Mouse (Mus musculus) large intestine, adult 2 months (tissue): Measurements from ENCODE around the gene Grpel1. TPM values are rescaled to one million over a fixed set of nuclear protein-coding genes. Genes with fewer than 3 reads are reported as not detected.
A peak's percentile ranks its signal among the peaks of the same experiment; 100 is the strongest.

Experiments used
- DNase-seq: peaks from one replicate; pipeline ENCODE4 v3.0.0-alpha.2; 2012; ENCODE audit warnings: low read depth, low spot score
- WGBS: fragments of 180-500 bp; shearing (Covaris S2); methylation state at CpG from one replicate; pipeline ENCODE4 v1.1.7; 2018; 5-methylcytosine and 5-hydroxymethylcytosine counted together
- polyA plus RNA-seq: library from polyadenylated mRNA; depleted of rRNA; stranded (reverse); fragments of >200 nt; gene quantifications from 2 replicates; pipeline ENCODE4 v1.2.3, GENCODE M21; 2012

The Grpel1 gene
- polyA plus RNA-seq, 1 experiment = 15.0 TPM

GRCm38 (mm10) chr5:36458926-36459325 lies 5.9 kb upstream of the Grpel1 start:
- DNase-seq = no peak
- 7% methylated on average over 4 of the region's 4 CpGs for WGBS

DNA sequence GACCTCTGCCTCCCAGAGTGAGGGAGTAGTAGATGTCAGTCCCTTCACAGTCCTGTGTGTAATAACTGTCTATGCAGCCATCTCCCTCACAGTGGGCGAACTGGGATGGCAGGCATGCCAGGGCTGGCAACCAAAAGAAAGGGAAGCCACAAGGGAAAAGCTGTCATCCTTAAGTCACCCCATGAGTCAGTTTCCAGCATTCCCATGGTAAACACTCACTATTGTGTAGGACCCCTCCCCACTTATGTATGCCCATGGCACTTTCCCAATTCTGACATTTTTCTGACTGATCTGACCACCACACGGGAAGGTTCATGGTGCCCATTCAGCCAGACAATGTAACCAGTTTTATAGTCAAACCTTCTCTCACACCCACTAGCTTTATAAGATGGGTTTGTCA lies 4.1 kb upstream of the Grpel1 start:
- DNase-seq = no peak
- WGBS = 81% methylated on average over 2 of the region's 2 CpGs

DNA sequence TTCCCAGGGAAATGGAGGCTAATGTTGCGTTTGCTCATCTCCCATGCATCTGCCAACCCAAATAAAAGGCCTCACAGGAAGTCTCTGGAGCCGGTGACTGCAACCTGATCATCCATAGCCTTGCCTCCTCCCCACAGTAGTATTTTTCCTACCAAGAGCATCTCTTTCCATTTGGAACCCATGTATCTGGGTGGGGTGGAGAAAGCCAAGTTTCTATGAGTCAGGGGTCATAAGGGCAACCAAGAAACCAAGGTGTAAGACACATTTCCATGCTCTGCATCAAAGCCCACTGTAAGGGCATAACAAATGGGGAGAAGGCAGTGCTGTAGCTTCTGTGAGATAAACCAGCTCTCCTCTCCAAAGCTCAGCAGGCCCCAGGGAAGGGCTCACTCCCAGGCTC lies 3.6 kb upstream of the Grpel1 start:
- 65% methylated on average over 2 of the region's 2 CpGs for WGBS
- DNase-seq = no peak

- no peak for DNase-seq
- WGBS = 21% methylated on average over 7 of the region's 7 CpGs
These were observed 2.0 kb upstream of the Grpel1 start for GRCm38 (mm10) chr5:36462810-36463209.

DNA sequence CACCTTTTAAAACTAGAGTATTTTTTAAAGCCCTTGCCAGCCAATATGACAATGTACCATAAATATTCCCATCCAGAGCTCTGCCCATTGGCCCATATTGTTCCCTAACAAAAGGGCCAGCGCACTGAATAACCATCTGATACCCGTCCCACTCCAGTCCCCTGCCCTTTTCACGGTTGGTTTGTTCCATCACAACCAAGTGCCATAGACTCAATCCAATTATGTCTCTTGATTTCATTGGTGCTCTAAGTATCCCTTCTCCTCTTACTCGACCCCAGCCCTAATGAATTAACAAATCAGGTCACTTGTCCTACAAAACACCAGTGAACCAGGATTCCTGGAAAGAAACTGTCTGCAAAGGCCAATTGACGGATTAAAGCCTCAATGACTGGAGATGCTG lies 1.4 kb upstream of the Grpel1 start:
- 77% methylated on average over 5 of the region's 5 CpGs for WGBS
- no peak for DNase-seq

GRCm38 (mm10) chr5:36465889-36466288 lies 1.1 kb downstream of the Grpel1 start:
- DNase-seq = no peak
- 8% methylated on average over 8 of the region's 8 CpGs for WGBS

DNA sequence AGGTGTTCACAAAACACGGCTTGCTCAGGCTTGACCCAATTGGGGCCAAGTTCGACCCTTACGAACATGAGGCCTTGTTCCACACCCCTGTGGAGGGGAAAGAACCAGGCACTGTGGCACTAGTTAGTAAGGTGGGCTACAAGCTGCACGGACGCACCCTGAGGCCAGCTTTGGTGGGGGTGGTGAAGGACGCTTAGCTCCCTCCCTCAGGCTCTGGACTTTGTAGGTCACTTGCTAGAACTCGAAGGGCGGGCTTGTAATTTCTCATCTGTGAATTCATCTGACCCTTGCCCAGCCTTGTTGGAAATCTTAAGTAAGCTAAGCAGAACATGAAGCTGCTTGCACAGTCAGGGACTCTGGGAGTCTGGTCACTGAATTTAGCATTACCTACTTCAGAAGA lies 6.4 kb downstream of the Grpel1 start:
- DNase-seq = no peak
- 90% methylated on average over 8 of the region's 8 CpGs for WGBS

GRCm38 (mm10) chr5:36472876-36473655 lies 8.3 kb downstream of the Grpel1 start:
- no peak for DNase-seq
- WGBS = 88% methylated on average over 4 of the region's 4 CpGs

DNA sequence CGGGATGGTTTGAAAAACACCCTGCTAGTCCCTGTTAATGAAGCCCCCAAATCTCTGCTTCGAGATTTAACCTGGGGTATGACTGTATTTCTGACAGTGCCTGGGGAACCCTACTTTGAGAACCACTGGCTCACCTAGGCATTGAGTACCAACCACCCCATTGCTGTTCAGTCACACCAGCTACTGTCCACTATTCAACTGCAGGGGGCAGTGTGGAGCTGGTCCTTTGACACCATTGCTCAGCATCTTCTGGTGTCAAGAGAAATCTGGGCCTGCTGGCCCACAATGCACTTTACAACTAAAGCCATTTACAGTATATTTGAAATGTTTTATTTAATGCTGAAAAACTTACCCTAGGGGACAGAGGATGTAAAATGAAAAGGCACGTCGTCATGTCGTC lies 9.5 kb downstream of the Grpel1 start:
- DNase-seq = peak; percentile 61
- 85% methylated on average over 5 of the region's 5 CpGs for WGBS

DNA sequence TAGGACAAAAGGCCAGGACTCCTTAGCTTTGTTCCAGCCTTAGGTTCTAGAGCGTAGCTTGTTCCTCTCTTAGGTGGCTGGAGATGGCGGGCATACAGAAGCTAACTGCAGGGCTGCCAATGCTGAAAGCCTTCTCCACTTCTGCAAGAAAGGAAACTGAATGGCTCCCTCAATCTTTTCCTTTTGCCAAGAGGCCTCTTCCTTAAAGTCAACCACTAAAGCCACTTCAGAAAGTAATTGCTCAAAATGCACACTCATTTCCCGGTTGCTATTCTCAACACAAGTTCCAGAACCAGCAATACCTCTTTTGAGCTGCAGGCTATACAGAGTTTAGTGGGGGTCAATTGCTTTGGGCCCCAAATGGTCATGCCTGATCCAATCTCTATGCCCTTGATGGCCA lies 12.7 kb downstream of the Grpel1 start:
- DNase-seq = no peak
- WGBS = 89% methylated on average over 3 of the region's 3 CpGs

DNA sequence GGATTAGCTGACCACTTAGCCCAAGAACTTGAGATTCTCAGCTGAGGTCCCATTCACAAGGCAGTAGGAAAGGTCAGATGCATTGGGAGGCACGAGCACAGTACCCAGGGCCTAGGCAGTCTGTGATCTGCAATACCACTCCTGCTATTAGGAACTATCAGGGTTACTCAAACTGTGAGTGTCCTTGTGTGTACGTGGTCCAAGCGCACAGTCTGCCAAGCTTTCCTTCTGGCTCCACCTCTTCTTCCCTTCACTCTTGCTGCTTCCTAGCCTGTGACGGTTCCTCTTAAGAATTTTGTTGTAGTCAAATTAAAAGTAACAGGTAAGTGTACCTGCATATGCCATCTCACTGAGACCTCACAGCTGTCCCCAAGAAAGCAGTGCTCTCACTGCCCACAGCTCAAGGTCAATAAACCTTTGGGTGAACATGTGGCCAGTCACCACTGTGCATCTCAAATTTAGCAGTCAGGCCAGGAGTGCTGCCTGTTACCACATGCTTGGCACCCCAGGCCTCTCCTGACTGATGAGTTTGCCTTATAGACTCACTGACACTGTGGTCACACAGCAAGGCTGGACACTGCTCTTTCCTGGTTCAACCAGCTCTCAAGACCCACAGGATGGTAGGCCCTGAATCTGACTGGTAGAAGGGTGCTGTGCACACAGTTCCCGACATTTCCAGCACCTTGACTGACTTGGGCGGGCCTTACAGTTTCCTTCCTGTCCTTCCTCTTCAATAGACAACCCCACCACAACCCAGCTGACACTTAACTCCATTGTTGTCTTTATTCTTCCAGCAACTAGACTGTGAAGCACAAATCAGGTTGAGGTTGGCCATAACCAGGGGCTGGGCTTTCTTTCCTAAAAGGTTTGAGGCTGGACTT lies 14.0 kb downstream of the Grpel1 start:
- no peak for DNase-seq
- WGBS = 81% methylated on average over 6 of the region's 6 CpGs

DNA sequence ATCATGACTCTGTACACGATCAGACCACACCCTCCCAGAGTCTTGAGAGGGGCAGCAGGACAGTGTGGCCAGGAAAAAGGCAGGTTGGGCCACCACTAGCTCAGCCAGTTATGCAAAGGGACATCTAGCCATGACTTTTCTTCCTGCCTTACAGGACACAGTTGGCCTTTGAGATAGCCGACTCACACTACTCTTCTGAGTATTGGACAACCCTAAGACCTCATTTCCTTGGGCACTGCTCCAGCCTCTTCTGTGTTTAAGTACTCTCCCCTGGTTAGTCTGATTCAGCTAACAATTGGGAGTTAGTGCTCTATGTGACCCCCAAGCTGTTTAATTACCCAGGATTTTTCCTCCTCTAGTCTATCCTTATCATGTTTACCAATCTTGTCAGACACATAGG lies 14.9 kb downstream of the Grpel1 start:
- WGBS = 21% methylated on average over 2 of the region's 2 CpGs

DNA sequence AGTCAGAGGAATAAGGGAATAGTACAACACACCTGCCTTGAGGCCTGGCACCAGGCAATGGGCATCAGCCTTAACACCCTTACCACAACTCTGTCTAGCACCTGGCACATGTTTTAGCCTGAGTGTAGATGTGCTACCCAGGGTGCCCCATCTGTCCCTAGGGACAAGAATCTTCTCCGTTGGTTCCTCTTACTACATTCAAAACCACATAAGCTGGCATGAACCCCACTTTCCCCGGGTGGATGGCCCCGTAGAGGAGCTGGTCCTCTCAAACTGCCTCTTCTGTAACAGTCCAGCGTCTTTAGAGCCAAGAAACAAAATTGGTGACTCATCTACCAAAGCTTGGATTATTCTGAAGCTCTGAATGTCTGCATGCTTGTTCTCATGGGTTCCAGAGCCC lies 15.6 kb downstream of the Grpel1 start:
- no peak for DNase-seq
- 72% methylated on average over 4 of the region's 4 CpGs for WGBS

More for the DNA sequence above, 14.9 kb downstream of the Grpel1 start:
- no peak for DNase-seq

DNA sequence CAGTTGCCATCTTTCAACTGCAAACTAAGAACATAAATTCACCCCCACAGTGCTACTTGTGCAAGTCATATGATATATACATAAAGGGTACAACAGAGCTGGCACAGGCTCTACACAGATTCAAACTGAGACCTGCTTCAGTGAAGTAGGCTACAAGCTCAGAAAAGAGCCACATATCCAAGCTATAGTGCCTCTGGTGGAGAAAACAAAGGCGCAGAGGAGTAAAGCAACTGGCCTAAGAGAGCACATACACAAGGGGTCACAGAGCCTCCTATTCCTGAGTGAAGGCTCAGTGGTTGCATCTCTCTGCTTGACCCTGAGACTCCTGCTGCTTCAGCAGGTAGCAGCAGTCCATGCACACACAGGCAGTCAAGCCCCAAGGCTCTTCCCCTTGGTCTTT lies 16.3 kb downstream of the Grpel1 start:
- 50% methylated on average over 1 of the region's 1 CpGs for WGBS
- no peak for DNase-seq

DNA sequence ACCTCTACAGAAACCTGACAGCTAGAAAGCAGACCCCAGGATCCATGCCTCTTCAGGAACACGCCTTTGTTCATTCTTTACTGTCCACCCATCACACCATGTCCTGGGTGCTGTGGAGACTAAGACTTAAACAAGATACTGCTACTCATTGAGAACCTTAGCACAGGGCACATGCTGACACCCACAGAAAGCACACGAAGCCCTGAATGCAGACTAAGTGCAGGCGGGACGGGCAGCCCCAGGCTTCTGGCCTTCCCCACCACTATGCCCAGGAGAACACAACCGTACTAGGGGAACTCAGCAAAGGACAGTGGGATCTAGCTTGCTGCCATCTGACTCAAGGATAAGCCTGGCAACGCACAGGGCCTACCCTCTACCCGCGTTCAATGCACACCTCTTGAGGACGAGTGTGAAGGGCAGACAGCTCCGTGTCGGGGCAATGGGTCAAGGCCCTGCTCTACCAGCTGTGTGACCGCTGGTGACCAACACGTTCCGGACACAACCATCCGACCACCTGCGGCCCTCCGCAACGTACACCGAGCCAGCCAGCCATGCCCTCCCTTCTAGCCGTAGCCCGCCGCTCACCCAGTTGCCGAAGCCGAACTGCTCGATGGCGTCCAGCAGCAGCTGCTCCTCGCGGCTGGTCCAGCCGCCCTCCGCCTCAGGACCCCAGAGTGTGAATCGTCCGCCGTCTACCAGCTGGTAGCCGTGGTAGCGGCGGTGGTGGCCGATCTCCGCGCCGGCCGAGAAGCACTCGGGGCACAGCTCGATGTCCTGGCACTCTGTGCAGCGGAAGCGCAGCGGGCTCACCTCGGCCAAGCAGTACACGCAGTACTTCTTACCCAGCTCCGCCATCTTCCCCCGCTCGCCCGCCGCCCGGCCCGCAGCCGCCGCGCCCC lies 18.7 kb downstream of the Grpel1 start:
- 2% methylated on average over 58 of the region's 58 CpGs for WGBS
- DNase-seq = no peak

DNA sequence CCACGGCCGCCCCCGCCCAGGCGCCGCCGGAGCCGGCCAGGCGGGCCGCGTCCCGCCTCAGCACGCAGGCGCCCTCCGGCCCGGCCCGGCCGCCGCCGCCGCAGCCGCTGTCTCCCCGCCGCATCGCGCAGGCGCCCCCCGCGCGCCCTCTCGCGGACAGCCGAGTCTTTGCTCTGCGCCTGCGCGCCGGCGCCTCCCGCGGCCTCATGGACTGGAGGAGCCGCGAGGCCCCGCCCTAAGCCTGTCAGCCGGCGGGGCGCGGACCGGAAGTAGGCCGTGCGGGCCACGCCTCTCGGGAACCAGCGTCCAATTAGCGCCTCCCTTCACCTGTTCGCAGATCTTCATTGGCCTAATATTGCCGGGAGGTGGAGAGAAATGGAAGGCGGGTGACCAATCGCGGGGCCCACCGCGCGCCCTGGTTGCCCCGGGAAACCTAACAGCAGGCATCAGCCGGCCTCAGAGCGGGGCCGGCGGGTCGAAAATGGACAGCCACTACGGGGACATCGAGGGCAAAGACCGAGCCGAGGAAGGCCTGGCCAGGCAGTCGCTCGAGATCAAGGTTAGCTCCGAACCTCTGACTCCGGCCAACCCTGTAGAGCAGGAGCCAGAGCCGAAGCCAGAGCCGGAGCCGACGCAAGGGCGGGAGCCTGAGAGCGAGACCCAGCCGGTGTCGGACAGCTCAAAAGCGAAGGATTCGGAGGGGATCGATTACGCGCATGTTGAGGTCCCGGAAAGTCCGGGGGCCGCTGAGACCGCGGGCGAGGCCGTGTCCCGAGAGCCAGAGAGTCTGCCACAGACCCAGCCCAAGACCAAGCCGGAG lies 19.6 kb downstream of the Grpel1 start, which contains the start of the genes Tada2b and Ccdc96:
Gene Tada2b, minus strand, starts transcription at position 115 of the 820 bp plus-strand sequence.
Gene Ccdc96, plus strand, starts transcription at position 418 of the 820 bp plus-strand sequence.
- 4% methylated on average over 95 of the region's 97 CpGs for WGBS

DNA sequence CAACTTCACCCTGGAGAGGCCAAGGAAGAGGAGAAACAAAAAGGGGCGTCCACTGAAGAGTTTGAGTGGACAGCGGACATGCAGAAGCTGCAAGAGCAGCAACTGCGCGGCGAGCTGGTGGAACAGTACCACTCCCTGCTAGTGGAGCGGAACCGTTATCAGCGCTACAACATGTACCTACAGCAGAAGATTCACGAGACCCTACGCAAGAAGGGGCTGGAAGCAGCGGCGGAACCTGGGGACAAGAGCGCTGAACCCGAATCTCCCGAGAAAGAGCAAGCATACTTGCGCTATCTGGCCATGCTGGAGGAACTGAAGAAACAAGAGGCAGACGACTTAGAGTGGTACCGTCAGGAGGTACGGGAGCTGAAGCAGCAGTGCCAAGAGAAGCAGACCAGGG lies 20.5 kb downstream of the Grpel1 start:
- no peak for DNase-seq
- WGBS = 25% methylated on average over 19 of the region's 19 CpGs

More for the DNA sequence above, 19.6 kb downstream of the Grpel1 start, which contains the start of the genes Tada2b and Ccdc96:
- peak; percentile 84 for DNase-seq

GRCm38 (mm10) chr5:36489225-36489624 lies 24.4 kb downstream of the Grpel1 start:
- no peak for DNase-seq
- WGBS = 50% methylated on average over 2 of the region's 2 CpGs

GRCm38 (mm10) chr5:36493919-36494318 lies 29.1 kb downstream of the Grpel1 start:
- 84% methylated on average over 6 of the region's 6 CpGs for WGBS
- DNase-seq = no peak
